Mouse (Mus musculus) frontal cortex, postnatal 10 days (tissue): ENCODE data around the gene Vmn1r189.
"Not testable (repeated sequence)": the region's sequence is repeated elsewhere in the genome, so short reads cannot be mapped to it uniquely, and the experiment has no call there.

Source experiments
- DNase-seq, 2 experiments: peaks; one replicate each; pipeline ENCODE4 v3.0.0; 2022; ENCODE audit warnings: low spot score in 2 of 2, mixed read lengths in 1 of 2

The Vmn1r189 gene

DNA sequence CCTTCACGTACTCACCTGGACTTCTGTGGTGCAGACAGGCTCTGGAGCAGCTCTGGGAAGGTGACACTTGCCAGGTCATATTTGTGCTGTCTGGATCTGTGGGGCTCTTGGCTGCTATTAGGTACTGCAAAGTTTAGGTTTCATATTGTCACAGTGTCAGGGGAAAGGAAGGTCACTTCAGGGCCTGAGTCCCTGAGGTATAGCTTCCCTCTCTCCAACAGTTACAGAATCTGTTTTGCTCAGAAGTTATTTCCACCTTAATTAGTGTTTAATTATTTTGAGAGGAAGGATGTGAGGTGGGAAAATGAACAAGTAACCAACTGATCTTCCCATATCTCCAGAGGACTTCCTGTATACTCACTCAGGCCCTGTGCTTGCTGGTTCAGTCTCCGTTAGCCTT, at the start of gene Vmn1r189:
TSS of gene Vmn1r189 (minus strand) at position 101 of the 400 bp plus-strand sequence.
- DNase-seq, result not testable (repeated sequence)

- DNase-seq, result not testable (repeated sequence)
Measured at GRCm38 (mm10) chr13:22136495-22137293, 31.1 kb upstream of the Vmn1r189 start.

GRCm38 (mm10) chr13:22084140-22084539, 21.5 kb downstream of the Vmn1r189 start, which contains the start of gene Vmn1r188:
Vmn1r188 (plus strand) TSS chr13:22084440.
- DNase-seq, result not testable (repeated sequence)

- DNase-seq, result no peak
Measured at GRCm38 (mm10) chr13:22063468-22063867, 42.2 kb downstream of the Vmn1r189 start.

DNA sequence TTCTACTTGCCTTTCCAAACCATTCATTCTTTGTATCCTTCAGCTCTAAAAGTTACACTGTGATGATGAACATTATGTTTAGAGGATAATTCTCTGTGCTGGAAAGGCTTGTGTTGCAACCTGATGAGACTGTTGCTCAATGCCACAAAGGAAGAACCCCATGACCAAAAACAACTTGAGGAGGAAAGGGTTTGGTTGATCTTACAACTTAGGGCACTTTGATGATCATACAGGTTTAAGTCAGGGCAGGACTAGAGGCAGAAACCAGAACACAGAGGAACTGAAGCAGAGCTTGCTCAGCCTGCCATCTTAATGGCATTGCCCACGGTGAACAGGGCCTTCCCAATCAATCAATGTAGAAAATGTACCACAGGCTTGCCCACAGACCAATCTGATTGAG, 44.2 kb downstream of the Vmn1r189 start:
- DNase-seq, result no peak

- DNase-seq, result no peak
Measured at GRCm38 (mm10) chr13:22053754-22054153, 51.9 kb downstream of the Vmn1r189 start.

- DNase-seq, result no peak
Measured at GRCm38 (mm10) chr13:22051523-22051859, 54.1 kb downstream of the Vmn1r189 start.

DNA sequence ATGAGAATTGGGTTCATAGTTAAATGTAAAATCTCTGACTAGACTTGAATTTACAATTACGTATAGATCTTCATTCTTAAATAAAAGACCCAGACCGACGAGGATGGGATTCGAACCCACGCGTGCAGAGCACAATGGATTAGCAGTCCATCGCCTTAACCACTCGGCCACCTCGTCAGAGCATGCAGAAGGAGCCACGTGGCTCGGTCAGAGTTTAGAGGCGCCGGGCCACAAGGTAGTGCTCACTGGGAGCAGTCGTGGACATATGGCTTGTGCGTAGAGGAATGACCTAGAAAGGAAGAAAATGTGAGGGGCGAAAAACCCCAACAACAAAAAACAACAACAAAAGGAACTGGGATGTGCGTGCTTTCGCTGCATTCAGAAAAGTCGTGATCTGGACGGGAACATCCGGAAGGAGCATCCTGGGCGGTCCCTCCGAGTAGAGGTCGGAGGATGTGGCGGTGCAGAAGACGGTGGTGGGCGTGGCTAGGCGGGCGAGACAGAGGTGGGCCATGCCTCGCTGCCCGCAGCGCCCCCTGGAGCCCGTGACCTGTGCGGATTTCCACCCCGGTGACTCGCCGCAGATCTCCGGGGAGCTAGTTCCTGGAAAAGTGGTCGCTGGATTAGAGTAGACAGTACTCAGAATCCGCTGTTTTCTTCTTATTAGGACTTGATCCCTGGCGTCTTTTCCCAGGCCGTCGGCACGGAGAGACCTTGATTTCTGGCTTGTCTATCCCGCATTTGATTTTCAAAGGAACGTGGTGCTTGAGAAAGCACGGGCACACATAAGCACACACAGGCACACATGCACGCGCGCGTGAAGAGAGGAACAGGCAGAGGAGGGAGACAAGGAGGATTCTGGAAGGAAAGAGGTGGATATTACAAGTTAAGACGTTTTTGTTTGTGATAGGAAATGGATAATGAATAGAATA, 54.8 kb downstream of the Vmn1r189 start:
- DNase-seq, result peak; percentile 80 to 89
